Mouse (Mus musculus) left cerebral cortex, adult 8-10 months (tissue): ENCODE measurements at regions not wholly inside any gene's neighbourhood (a gene's known extent, or its start where the extent isn't known, plus 50 kb on each side); places are given as distances from the start of the nearest gene placed in this dataset.

ENCODE experiments used
- DNase-seq, 2 experiments: peaks; one replicate each; pipeline ENCODE4 v3.0.0; 2022; ENCODE audit warnings: low spot score in 2 of 2

GRCm38 (mm10) chr5:111829891-111830290, 96.2 kb downstream of the Gm26897 start:
- no peak for DNase-seq

- DNase-seq = no peak
Observed at GRCm38 (mm10) chr5:111835737-111836667, 102.3 kb downstream of the Gm26897 start.

GRCm38 (mm10) chr5:111836668-111837234, 103.0 kb downstream of the Gm26897 start:
- no peak for DNase-seq

GRCm38 (mm10) chr5:111842461-111842860, 108.7 kb downstream of the Gm26897 start:
- no peak for DNase-seq

GRCm38 (mm10) chr5:111843622-111844239, 110.0 kb downstream of the Gm26897 start:
- no peak for DNase-seq

- DNase-seq = no peak
Observed at GRCm38 (mm10) chr5:111844528-111844927, 110.8 kb downstream of the Gm26897 start.

- no peak for DNase-seq
Observed at GRCm38 (mm10) chr5:111848917-111849316, 115.2 kb downstream of the Gm26897 start.

GRCm38 (mm10) chr5:111852682-111853081, 119.0 kb downstream of the Gm26897 start:
- no peak for DNase-seq

GRCm38 (mm10) chr5:111855366-111855765, 121.6 kb downstream of the Gm26897 start:
- DNase-seq = no peak

GRCm38 (mm10) chr5:111857200-111857599, 123.5 kb downstream of the Gm26897 start:
- DNase-seq = no peak

GRCm38 (mm10) chr5:111860436-111860835, 126.7 kb downstream of the Gm26897 start:
- no peak for DNase-seq

- no peak for DNase-seq
Observed at GRCm38 (mm10) chr5:111862331-111862730, 128.6 kb downstream of the Gm26897 start.

GRCm38 (mm10) chr5:111863922-111864321, 130.2 kb downstream of the Gm26897 start:
- no peak for DNase-seq

GRCm38 (mm10) chr5:111864606-111865005, 130.9 kb downstream of the Gm26897 start:
- DNase-seq = peak in 1 of 2 experiments; percentile 55

GRCm38 (mm10) chr5:111869011-111869410, 135.3 kb downstream of the Gm26897 start:
- no peak for DNase-seq

- no peak for DNase-seq
Observed at GRCm38 (mm10) chr5:111877165-111877793, 143.6 kb downstream of the Gm26897 start.

GRCm38 (mm10) chr5:111879044-111879443, 145.3 kb downstream of the Gm26897 start:
- no peak for DNase-seq

- no peak for DNase-seq
Observed at GRCm38 (mm10) chr5:111880268-111880667, 146.5 kb downstream of the Gm26897 start.

- DNase-seq = no peak
Observed at GRCm38 (mm10) chr5:111881517-111881916, 147.8 kb downstream of the Gm26897 start.

GRCm38 (mm10) chr5:111887281-111887680, 153.6 kb downstream of the Gm26897 start:
- DNase-seq = no peak

- DNase-seq = peak in 1 of 2 experiments; percentile 38
Observed at GRCm38 (mm10) chr5:111890800-111891199, 157.1 kb downstream of the Gm26897 start.

- DNase-seq = no peak
Observed at GRCm38 (mm10) chr5:111891261-111891693, 157.6 kb downstream of the Gm26897 start.
